Mouse (Mus musculus) intestine, postnatal 0 days (tissue): ENCODE measurements around the gene Cttnbp2nl. TPM values are rescaled to one million over a fixed set of nuclear protein-coding genes. Genes with fewer than 3 reads are reported as not detected.

Source experiments
- ATAC-seq: fragments of 200-750 bp; cut with Nextera tagmentation; 2 replicates; pipeline ENCODE4 v1.8.0; 2017; ENCODE audit warnings: mild to moderate bottlenecking, moderate TSS enrichment, moderate library complexity
- H3K27ac ChIP-seq: fragments of 300-500 bp; sonication (generic); 2 replicates; pipeline ENCODE4 v1.5.1; 2014; ENCODE audit warnings: mild to moderate bottlenecking, low read depth, low read length, moderate library complexity
- H3K27me3 ChIP-seq: fragments of 300-500 bp; sonication (generic); replicated peaks from 2 replicates; pipeline ENCODE4 v1.6.1; 2014; ENCODE audit warnings: low read length, mixed read lengths; ENCODE audit not compliant: control insufficient read depth, insufficient read depth
- H3K36me3 ChIP-seq: fragments of 300-500 bp; sonication (generic); 2 replicates; pipeline ENCODE4 v1.6.1; 2014; ENCODE audit warnings: mild to moderate bottlenecking, moderate library complexity; ENCODE audit not compliant: control insufficient read depth, insufficient read depth
- H3K4me1 ChIP-seq: fragments of 300-500 bp; sonication (generic); replicated peaks from 2 replicates; pipeline ENCODE4 v1.6.1; 2014; ENCODE audit warnings: antibody characterized with exemption, low read length, mixed read lengths; ENCODE audit not compliant: control insufficient read depth, insufficient read depth
- H3K4me2 ChIP-seq: fragments of 300-500 bp; sonication (generic); replicated peaks from 2 replicates; pipeline ENCODE4 v1.6.1; 2014; ENCODE audit warnings: low read depth, mild to moderate bottlenecking, moderate library complexity
- H3K4me3 ChIP-seq: fragments of 300-500 bp; sonication (generic); 2 replicates; pipeline ENCODE4 v1.5.1; 2014; ENCODE audit warnings: low read depth, low read length
- H3K9ac ChIP-seq: fragments of 300-500 bp; sonication (generic); 2 replicates; pipeline ENCODE4 v1.6.1; 2014; ENCODE audit warnings: mild to moderate bottlenecking, low read depth, low read length
- H3K9me3 ChIP-seq: fragments of 300-500 bp; sonication (generic); 2 replicates; pipeline ENCODE4 v1.6.1; 2016; ENCODE audit warnings: mixed run types; ENCODE audit not compliant: control insufficient read depth
- CTCF ChIP-seq: sonication (generic); IDR thresholded peaks from 2 replicates; pipeline ENCODE4 v1.5.1; 2016; ENCODE audit warnings: low read depth, mild to moderate bottlenecking, control low read depth, antibody characterized with exemption, moderate library complexity
- WGBS: fragments of 180-500 bp; shearing (Covaris S2); extraction: QIAGEN DNeasy Blood & Tissue Kit; methylation state at CpG from one replicate; pipeline ENCODE4 v1.1.7; 2014; 5-methylcytosine and 5-hydroxymethylcytosine counted together
- polyA plus RNA-seq: library from polyadenylated mRNA; unstranded; fragments of >200 nt; fragmentation: Nextera tagmentation; extraction: Ambion mirVana; gene quantifications from 2 replicates; pipeline ENCODE4 v1.2.1, GENCODE M21; 2015

Gene Cttnbp2nl
- polyA plus RNA-seq, 1 experiment from 2014 or later: 9.8 TPM

DNA sequence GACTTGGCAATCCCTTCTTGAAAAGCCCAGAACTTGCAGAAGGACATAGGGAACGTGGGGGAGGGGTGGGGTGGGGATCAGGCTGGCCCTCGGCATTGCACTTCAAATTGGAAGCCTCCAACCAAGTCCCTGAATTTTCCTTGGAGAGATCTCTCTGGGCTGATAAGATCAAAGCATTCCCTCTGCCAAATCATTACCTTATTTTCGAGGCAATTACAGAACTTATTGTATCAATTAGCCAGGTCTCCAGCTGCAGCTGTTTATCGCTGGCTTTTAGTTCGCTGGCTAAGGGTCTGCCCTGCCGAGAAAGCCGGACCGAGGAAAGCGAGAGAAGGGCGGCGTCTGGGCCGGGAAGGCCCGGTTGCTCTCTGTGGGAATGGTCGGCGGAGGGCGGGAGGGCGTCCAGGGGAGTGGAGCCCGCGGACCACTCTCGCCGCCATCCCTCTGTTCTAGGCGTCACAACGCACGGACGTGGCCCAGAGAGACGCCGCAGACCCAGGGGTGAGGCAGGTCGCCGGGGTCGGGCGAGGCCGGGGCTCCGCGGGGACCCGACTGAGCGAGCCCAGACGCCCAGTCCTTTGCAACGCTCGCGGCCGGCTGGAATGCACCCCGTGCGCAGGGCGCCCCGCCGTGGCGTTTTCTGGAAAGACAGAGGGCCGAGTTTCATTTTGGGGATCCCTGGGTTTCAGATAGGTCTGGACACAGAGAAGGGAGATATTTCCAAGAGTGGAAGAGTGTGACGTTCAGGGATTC, 85.2 kb downstream of the Cttnbp2nl start:
- WGBS: 2% methylated on average over 49 of the region's 49 CpGs
- Histone ChIP-seq H3K27me3 (peaks cover 19% of the 10 kb centered on the region), H3K4me2 (peak overlapping the region; percentile 98), H3K4me1 (no peaks in the 10 kb centered on the region; the same call in 1 of the 2 replicates), H3K9ac (peak overlapping the region; percentile 59), H3K9me3 (no peaks in the 10 kb centered on the region), H3K27ac (peak overlapping the region; percentile 46), H3K36me3 (no peaks in the 10 kb centered on the region), H3K4me3 (peak overlapping the region; percentile 65)
- ATAC-seq: peak; percentile 67
- TF ChIP-seq CTCF: peak; percentile 94

DNA sequence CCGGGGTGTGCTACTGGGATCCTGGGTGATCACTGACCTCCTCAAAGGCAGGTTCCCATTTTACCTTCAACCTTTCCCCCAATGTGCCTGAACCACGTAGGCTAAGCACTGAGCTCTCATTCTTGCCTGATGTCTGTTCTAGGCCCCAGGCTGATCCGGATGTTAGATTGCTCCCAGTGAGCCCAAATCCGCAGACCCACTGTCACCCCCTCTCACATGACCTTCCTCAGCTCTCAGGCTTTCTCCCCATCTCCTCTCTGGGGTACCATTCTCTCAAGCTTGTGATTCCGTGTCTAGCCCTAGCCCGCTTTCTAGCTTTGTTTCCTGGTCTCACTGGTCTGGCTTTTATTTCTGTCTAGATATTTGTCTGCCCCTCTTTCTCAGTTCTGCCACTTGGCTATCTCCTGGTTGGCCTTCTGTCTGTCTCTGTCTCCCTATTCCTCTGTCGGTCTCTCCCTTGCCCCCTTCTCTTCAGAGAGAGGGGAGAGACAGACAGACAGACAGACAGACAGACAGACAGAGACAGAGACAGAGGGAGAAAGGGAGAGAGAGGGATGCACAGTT, 86.9 kb downstream of the Cttnbp2nl start:
- 86% methylated on average over 7 of the region's 7 CpGs for WGBS

DNA sequence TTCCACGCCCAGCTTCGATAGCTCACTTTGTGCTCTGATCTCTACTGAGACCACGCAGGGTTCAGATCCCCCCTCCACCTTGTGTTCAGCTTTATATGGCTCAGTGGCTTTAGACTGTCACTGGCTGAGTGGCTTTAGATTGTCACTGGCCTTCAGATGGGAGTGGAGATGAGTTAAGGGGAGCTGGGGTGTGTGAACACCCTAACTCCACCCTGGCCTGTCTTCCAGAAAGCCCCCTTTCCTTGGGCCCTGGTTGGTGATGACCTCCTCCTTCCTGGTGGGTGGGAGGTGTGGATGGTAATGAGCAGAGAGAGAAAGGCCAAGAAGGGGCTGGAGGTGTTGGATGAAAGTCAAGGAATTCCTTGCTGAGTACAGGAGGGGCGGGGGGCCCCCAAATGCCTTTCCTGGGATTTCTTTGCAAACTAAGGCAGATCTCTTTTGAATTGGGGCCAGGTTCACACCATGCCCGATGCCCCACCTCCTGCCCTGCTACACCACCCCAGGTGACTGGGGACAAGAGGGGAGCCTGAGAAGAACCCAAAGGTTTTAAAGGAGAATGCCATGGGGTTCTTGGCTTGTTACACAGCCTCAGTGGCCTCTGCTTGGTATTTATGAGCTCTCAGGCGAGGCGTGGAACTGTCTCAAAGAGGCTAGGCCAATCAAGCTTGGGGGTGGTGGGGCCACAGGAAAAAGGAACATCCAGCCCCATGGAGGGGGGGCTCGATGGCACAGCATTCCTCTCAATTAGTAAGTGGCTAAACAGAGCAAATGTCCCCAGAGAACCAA, 87.7 kb downstream of the Cttnbp2nl start:
- WGBS: 69% methylated on average over 8 of the region's 8 CpGs
- H3K4me1 ChIP-seq: no peaks in the 10 kb centered on the region; the same call in 1 of the 2 replicates
- no peak overlapping the region for H3K9ac ChIP-seq
- no peak for ATAC-seq
- TF ChIP-seq CTCF: no peak
- H3K27me3 ChIP-seq: peaks cover 40% of the 10 kb centered on the region
- no peak overlapping the region for H3K4me3 ChIP-seq
- H3K27ac ChIP-seq: no peak overlapping the region
- no peaks in the 10 kb centered on the region for H3K36me3 ChIP-seq
- H3K9me3 ChIP-seq: no peaks in the 10 kb centered on the region
- H3K4me2 ChIP-seq: no peak overlapping the region

More for the DNA sequence above, 86.9 kb downstream of the Cttnbp2nl start:
- no peak for ATAC-seq
- no peak overlapping the region for H3K27ac ChIP-seq
- H3K36me3 ChIP-seq: no peaks in the 10 kb centered on the region
- H3K4me3 ChIP-seq: no peak overlapping the region
- no peak overlapping the region for H3K4me2 ChIP-seq
- peaks cover 33% of the 10 kb centered on the region for H3K27me3 ChIP-seq
- no peaks in the 10 kb centered on the region for H3K9me3 ChIP-seq
- no peaks in the 10 kb centered on the region; the same call in 1 of the 2 replicates for H3K4me1 ChIP-seq
- no peak for TF ChIP-seq CTCF
- H3K9ac ChIP-seq: no peak overlapping the region

DNA sequence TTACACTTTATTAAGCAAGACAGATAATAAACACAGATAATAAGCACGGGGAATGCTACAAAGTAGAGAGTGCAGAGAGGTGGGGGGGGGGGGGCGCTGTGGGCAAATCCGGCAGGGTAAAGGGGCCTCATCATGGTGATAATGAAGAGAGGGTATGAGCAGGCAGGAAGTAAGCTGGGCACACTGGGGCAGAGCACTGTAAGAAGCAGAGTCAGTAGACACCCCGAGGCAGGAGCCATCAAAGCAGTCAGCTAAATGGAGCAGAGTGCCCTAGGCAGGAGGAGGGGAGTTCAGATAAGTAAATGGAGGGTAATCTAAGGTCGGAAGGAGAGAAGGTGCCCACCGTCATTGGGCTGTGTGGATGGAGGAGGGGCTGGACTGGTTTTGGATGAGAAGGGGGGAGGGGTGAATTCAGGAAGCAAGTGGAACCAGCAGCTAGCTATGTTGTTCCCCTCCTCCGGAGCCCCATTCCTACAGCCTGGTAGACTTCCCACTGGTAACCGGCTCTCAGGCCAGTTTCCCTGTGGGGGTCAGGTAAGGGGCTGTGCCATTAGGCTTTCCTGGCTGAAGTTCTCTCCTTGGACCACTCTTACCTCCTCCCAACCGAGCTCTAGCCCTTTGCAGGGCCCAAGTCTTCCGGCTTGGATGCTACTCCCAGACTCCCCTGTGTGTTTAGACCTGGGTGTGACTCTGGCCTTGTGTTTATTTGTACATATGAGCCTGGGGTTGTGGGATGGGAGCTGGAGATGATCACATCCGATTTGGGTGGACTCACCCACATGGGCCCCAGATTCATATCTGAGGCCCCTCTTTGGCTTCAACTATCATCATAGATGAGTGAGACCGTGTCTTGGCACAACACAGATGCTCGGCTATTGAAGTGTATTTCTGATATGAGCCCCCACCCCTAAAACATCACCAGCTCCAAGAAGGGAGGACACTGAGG, 89.3 kb downstream of the Cttnbp2nl start:
- H3K9ac ChIP-seq: no peak overlapping the region
- no peaks in the 10 kb centered on the region; the same call in 1 of the 2 replicates for H3K4me1 ChIP-seq
- TF ChIP-seq CTCF: no peak
- H3K4me3 ChIP-seq: no peak overlapping the region
- no peak overlapping the region for H3K4me2 ChIP-seq
- no peak for ATAC-seq
- no peaks in the 10 kb centered on the region for H3K36me3 ChIP-seq
- no peak overlapping the region for H3K27ac ChIP-seq
- peaks cover 52% of the 10 kb centered on the region for H3K27me3 ChIP-seq
- WGBS: 34% methylated on average over 12 of the region's 13 CpGs
- H3K9me3 ChIP-seq: no peaks in the 10 kb centered on the region

DNA sequence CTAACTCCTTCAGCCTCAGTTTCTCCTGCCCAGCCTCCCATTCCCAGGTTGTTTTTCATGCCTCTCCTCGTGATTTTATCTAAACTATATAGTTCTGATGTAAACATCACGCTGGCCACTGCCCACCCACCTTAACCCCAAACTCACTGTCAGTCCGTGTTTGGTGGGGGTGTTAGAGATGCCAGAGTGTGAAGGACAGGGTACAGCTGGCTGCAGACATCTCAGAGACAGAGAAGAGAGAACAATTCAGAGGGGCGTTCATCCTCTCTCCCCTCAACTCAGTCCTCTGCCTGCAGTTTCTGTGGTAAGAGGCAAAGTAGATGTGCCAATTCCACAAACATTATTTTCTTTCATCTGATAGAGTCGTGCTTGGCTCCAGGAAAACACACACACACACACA, 90.1 kb downstream of the Cttnbp2nl start:
- no peak overlapping the region for H3K9ac ChIP-seq
- H3K4me2 ChIP-seq: peak overlapping the region; percentile 91
- H3K36me3 ChIP-seq: no peaks in the 10 kb centered on the region
- peaks cover 53% of the 10 kb centered on the region for H3K27me3 ChIP-seq
- peak overlapping the region; percentile 52; the same call in 1 of the 2 replicates for H3K4me3 ChIP-seq
- H3K4me1 ChIP-seq: no peaks in the 10 kb centered on the region; the same call in 1 of the 2 replicates
- no peak for TF ChIP-seq CTCF
- no peak overlapping the region for H3K27ac ChIP-seq
- ATAC-seq: no peak
- WGBS: 18% methylated on average over 5 of the region's 5 CpGs
- H3K9me3 ChIP-seq: no peaks in the 10 kb centered on the region
